Mouse (Mus musculus) bone marrow macrophage, adult 2 months (primary cell): ENCODE measurements around the gene Bmp5.

ENCODE experiments used
- CTCF ChIP-seq: IDR thresholded peaks from 2 replicates; pipeline ENCODE4 v1.5.1; 2012; ENCODE audit warnings: low read depth, mild to moderate bottlenecking, low read length, moderate library complexity
- POLR2A ChIP-seq: IDR thresholded peaks from 2 replicates; pipeline ENCODE4 v1.6.1; 2012; ENCODE audit warnings: mild to moderate bottlenecking, low read depth, low read length, borderline replicate concordance

- TF ChIP-seq CTCF (no peak), POLR2A (no peak)
Measured at GRCm38 (mm10) chr9:75916027-75916426, 140.9 kb downstream of the Bmp5 start.
